Comparison of ENCODE assay signal across 8 mouse cellular contexts in the genomic region with DNA sequence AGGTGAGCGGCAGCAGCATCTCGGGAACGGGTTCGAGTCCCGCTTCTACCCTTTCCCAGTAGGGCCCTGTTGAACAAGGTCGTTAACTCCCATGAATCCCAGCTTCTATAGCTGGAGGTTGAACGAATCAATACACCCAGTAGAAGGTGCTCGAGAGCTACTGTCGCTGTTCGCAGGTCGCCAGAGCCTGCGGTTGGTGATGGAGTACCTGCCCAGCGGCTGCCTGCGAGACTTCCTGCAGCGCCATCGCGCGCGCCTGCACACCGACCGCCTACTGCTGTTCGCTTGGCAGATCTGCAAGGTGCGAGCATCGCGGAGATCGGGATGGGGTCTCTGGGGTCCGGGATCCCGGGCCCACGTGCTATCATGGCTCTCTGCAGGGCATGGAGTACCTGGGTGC. TPM values are rescaled to one million over a fixed set of nuclear protein-coding genes. Genes with fewer than 3 reads are reported as not detected.
DNase-seq lines count a peak whose midpoint lies in the region; ATAC-seq and TF ChIP-seq lines count a peak whose summit lies in the region.

No protein-coding gene starts in this region.

- no peaks in the 10 kb centered on the region for H3K9me3 ChIP-seq in heart, embryonic 13.5 days
- no peaks in the 10 kb centered on the region for H3K9me3 ChIP-seq in forebrain, postnatal 0 days (ENCODE audit: low read length)
- H3K9me3 ChIP-seq in midbrain, embryonic 12.5 days: no peaks in the 10 kb centered on the region

- H3K9ac ChIP-seq in heart, embryonic 13.5 days: no peak overlapping the region
- peak overlapping the region; percentile 46 for H3K9ac ChIP-seq in forebrain, postnatal 0 days
- no peak overlapping the region for H3K9ac ChIP-seq in midbrain, embryonic 12.5 days (replicated peaks)

- H3K27me3 ChIP-seq in heart, embryonic 13.5 days (replicated peaks): peaks cover 100% of the 10 kb centered on the region
- peaks cover 98% of the 10 kb centered on the region for H3K27me3 ChIP-seq in forebrain, postnatal 0 days (ENCODE audit: insufficient read depth, low read length)
- peaks cover 100% of the 10 kb centered on the region for H3K27me3 ChIP-seq in midbrain, embryonic 12.5 days

- peak overlapping the region; percentile 38 for H3K4me3 ChIP-seq in heart, embryonic 13.5 days
- peak overlapping the region; percentile 42 for H3K4me3 ChIP-seq in forebrain, postnatal 0 days (ENCODE audit: low read depth, low read length)
- H3K4me3 ChIP-seq in midbrain, embryonic 12.5 days: peak overlapping the region; percentile 31

- WGBS in heart, embryonic 13.5 days: 10% methylated on average over 29 of the region's 29 CpGs
- WGBS in forebrain, postnatal 0 days: 6% methylated on average over 29 of the region's 29 CpGs
- WGBS in midbrain, embryonic 12.5 days: 6% methylated on average over 29 of the region's 29 CpGs

- peaks cover 5% of the 10 kb centered on the region; the same call in 1 of the 2 replicates for H3K36me3 ChIP-seq in heart, embryonic 13.5 days
- H3K36me3 ChIP-seq in forebrain, postnatal 0 days (ENCODE audit: insufficient read depth): no peaks in the 10 kb centered on the region
- no peaks in the 10 kb centered on the region for H3K36me3 ChIP-seq in midbrain, embryonic 12.5 days

- peak; percentile 68 for TF ChIP-seq CTCF in forebrain, postnatal 0 days (IDR thresholded peaks at IDR 0.05; ENCODE audit: low read depth)

- peak overlapping the region; percentile 63 for H3K4me2 ChIP-seq in heart, embryonic 13.5 days
- H3K4me2 ChIP-seq in forebrain, postnatal 0 days (ENCODE audit: low read depth): peak overlapping the region; percentile 59
- peak overlapping the region; percentile 46 for H3K4me2 ChIP-seq in midbrain, embryonic 12.5 days (replicated peaks)

- H3K27ac ChIP-seq in heart, embryonic 13.5 days (replicated peaks): no peak overlapping the region
- no peak overlapping the region for H3K27ac ChIP-seq in forebrain, postnatal 0 days (ENCODE audit: low read depth, low read length)
- H3K27ac ChIP-seq in midbrain, embryonic 12.5 days (replicated peaks): no peak overlapping the region

- no peak for ATAC-seq in heart, embryonic 13.5 days (ENCODE audit: extremely low read depth, insufficient number of reproducible peaks, low FRiP score, low TSS enrichment)
- peak; percentile 60 for ATAC-seq in forebrain, postnatal 0 days
- ATAC-seq in midbrain, embryonic 12.5 days (ENCODE audit: low FRiP score, low read depth): 0 out of 2 replicates have a peak, but pooled peaks have one; percentile 13

- DNase-seq in heart, postnatal 14 days: no peak
- peak; percentile 70 for DNase-seq in WW6 (ENCODE audit: low read depth, low spot score)
- DNase-seq in forebrain, postnatal 0 days: peak; percentile 68
- no peak for DNase-seq in right cerebral cortex, adult 2 months (ENCODE audit: low spot score in 2 of 2)
- DNase-seq in urinary bladder, postnatal 25 days (ENCODE audit: low spot score): no peak
- no peak for DNase-seq in gastrocnemius, postnatal 25 days

- H3K4me1 ChIP-seq in heart, embryonic 13.5 days: peaks cover 26% of the 10 kb centered on the region
- peaks cover 5% of the 10 kb centered on the region; the same call in 1 of the 2 replicates for H3K4me1 ChIP-seq in forebrain, postnatal 0 days (ENCODE audit: insufficient read depth)
- H3K4me1 ChIP-seq in midbrain, embryonic 12.5 days: peaks cover 18% of the 10 kb centered on the region

- intact Hi-C loops in heart, postnatal 14 days (cut with DNase I): no loop called here

RNA-seq across cellular contexts. Expression of a gene that starts 3.4 kb away (rescaled TPM):
- 1.5 and 2.1 TPM in 2 replicates for polyA plus RNA-seq in heart, embryonic 13.5 days (2015; fragmentation: Nextera tagmentation; extraction: Ambion mirVana)
- total RNA-seq in heart, postnatal 14 days (2021): 1 to 10 TPM; 5.0 to 7.0 TPM
- total RNA-seq in forebrain, postnatal 0 days (2014; rRNA removed): 1.6 and 1.8 TPM in 2 replicates
- polyA plus RNA-seq in forebrain, postnatal 0 days (2015; fragmentation: Nextera tagmentation; extraction: Ambion mirVana): 0.36 and 1.4 TPM in 2 replicates
- polyA plus RNA-seq in midbrain, embryonic 12.5 days (2016; fragmentation: Nextera tagmentation; extraction: Ambion mirVana): not detected in 2 replicates
- total RNA-seq in gastrocnemius, postnatal 25 days (2021): 1 to 10 TPM in 1 of 2 experiments, under 1 TPM in 1; 0.49 to 2.7 TPM

RNA-seq across cellular contexts. Expression of a gene that starts 9.5 kb away (rescaled TPM):
- 7.6 and 7.7 TPM in 2 replicates for polyA plus RNA-seq in heart, embryonic 13.5 days (2015; fragmentation: Nextera tagmentation; extraction: Ambion mirVana)
- total RNA-seq in heart, postnatal 14 days (2021): 10 to 100 TPM; 11.7 to 13.3 TPM
- total RNA-seq in forebrain, postnatal 0 days (2014; rRNA removed): 5.2 and 7.3 TPM in 2 replicates
- 2.8 and 4.4 TPM in 2 replicates for polyA plus RNA-seq in forebrain, postnatal 0 days (2015; fragmentation: Nextera tagmentation; extraction: Ambion mirVana)
- polyA plus RNA-seq in midbrain, embryonic 12.5 days (2016; fragmentation: Nextera tagmentation; extraction: Ambion mirVana): 3.3 and 3.4 TPM in 2 replicates
- 1 to 10 TPM; 1.9 to 3.0 TPM for total RNA-seq in gastrocnemius, postnatal 25 days (2021)

RNA-seq across cellular contexts. Expression of a gene that starts 14.0 kb away (rescaled TPM):
- 0.39 and 0.40 TPM in 2 replicates for polyA plus RNA-seq in heart, embryonic 13.5 days (2015; fragmentation: Nextera tagmentation; extraction: Ambion mirVana)
- total RNA-seq in heart, postnatal 14 days (2021): 1 to 10 TPM in 1 of 2 experiments, under 1 TPM in 1; 0.93 to 1.1 TPM
- 84.8 and 89.2 TPM in 2 replicates for total RNA-seq in forebrain, postnatal 0 days (2014; rRNA removed)
- polyA plus RNA-seq in forebrain, postnatal 0 days (2015; fragmentation: Nextera tagmentation; extraction: Ambion mirVana): 14.2 and 18.8 TPM in 2 replicates
- 12.8 and 16.9 TPM in 2 replicates for polyA plus RNA-seq in midbrain, embryonic 12.5 days (2016; fragmentation: Nextera tagmentation; extraction: Ambion mirVana)
- under 1 TPM in 1 of 2 experiments, not detected in 1; 0.29 TPM for total RNA-seq in gastrocnemius, postnatal 25 days (2021)

RNA-seq across cellular contexts. Expression of a gene that starts 16.0 kb away (rescaled TPM):
- polyA plus RNA-seq in heart, embryonic 13.5 days (2015; fragmentation: Nextera tagmentation; extraction: Ambion mirVana): 2.8 and 3.3 TPM in 2 replicates
- total RNA-seq in heart, postnatal 14 days (2021): 10 to 100 TPM in 1 of 2 experiments, 1 to 10 TPM in 1; 9.4 to 11.4 TPM
- 0.24 and 0.92 TPM in 2 replicates for total RNA-seq in forebrain, postnatal 0 days (2014; rRNA removed)
- 0.44 and 0.49 TPM in 2 replicates for polyA plus RNA-seq in forebrain, postnatal 0 days (2015; fragmentation: Nextera tagmentation; extraction: Ambion mirVana)
- 0.55 and 0.66 TPM in 2 replicates for polyA plus RNA-seq in midbrain, embryonic 12.5 days (2016; fragmentation: Nextera tagmentation; extraction: Ambion mirVana)
- 1 to 10 TPM; 1.5 to 3.8 TPM for total RNA-seq in gastrocnemius, postnatal 25 days (2021)

RNA-seq across cellular contexts. Expression of a gene that starts 39.9 kb away (rescaled TPM):
- 1.7 and 2.3 TPM in 2 replicates for polyA plus RNA-seq in heart, embryonic 13.5 days (2015; fragmentation: Nextera tagmentation; extraction: Ambion mirVana)
- total RNA-seq in heart, postnatal 14 days (2021): 1 to 10 TPM; 1.4 to 5.7 TPM
- total RNA-seq in forebrain, postnatal 0 days (2014; rRNA removed): 97.2 and 101 TPM in 2 replicates
- 62.4 and 68.7 TPM in 2 replicates for polyA plus RNA-seq in forebrain, postnatal 0 days (2015; fragmentation: Nextera tagmentation; extraction: Ambion mirVana)
- polyA plus RNA-seq in midbrain, embryonic 12.5 days (2016; fragmentation: Nextera tagmentation; extraction: Ambion mirVana): 39.2 and 43.7 TPM in 2 replicates
- total RNA-seq in gastrocnemius, postnatal 25 days (2021): not detected

Comparison
In these comparisons a context has a peak if more than half of its experiments do, and no peak if none do; other contexts are left out.
1. DNase-seq: peak in WW6 (single experiment) and forebrain, postnatal 0 days (single experiment); none in heart, postnatal 14 days (0 of 2), right cerebral cortex, adult 2 months (0 of 2), urinary bladder, postnatal 25 days (single experiment) and gastrocnemius, postnatal 25 days (single experiment).
2. RNA of a gene that starts 14.0 kb away (total RNA-seq): 84.8 to 89.2 TPM in forebrain, postnatal 0 days; 0.93 to 1.1 TPM in heart, postnatal 14 days and 0.29 TPM in gastrocnemius, postnatal 25 days; every median in the first group is over 10 times any median in the second.
3. Peak in every context shown above with its lines, with median percentiles within 50 percentile points of each other: H3K4me2 ChIP-seq and H3K4me3 ChIP-seq.